In the genomic region with DNA sequence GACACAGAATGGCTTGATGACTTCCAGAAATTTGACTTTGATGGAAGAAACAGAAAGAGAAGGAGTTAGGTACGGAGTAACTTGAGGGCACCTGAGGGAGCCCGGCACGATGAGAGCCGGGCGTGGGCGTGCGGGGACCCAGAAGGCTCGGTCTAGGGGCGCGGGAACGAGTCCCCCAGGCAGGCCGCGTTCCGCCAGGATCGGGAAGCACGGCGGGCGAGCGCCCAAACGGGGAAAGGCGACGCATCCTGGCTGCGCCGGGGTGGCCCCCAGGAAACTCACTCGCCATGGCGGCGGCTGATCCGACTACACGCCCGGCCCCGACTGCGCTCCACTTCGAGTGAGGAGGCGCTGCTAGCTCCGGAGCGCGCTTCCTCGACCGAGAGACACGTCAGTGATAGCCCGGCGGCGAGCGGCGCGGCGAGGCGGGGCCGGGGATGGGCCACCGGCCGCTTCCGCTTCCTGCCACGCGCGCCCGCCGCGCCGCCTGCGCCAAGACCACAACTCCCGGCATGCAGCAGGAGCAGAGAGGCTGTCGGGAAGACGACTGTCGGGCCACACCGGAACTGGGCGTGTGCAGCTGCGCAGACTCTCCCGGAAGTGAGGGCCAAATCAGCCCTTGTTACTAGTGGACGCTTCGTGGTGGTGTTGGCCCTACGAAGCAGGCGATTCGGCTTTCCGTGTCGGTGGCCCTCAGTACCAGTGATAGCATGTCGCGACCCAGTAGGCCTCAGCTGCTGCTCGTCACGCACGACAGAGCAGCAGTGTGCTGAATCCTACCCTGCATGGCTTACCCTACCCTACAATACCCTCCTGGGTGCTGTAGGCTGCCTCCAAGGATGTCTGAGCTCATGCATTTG, we compare ENCODE assay signal across 8 mouse cellular contexts. TPM values are rescaled to one million over a fixed set of nuclear protein-coding genes. Genes with fewer than 3 reads are reported as not detected.
DNase-seq lines count a peak whose midpoint lies in the region; ATAC-seq and TF ChIP-seq lines count a peak whose summit lies in the region.

TSS of gene Sec61a1 (minus strand) at position 502 of the 860 bp plus-strand sequence.

- peaks cover 3% of the 10 kb centered on the region; the same call in 1 of the 2 replicates for H3K27me3 ChIP-seq in E14TG2a.4 (ENCODE audit: insufficient read depth, low read length)
- peaks cover 3% of the 10 kb centered on the region; the same call in 1 of the 2 replicates for H3K27me3 ChIP-seq in forebrain, embryonic 12.5 days
- no peaks in the 10 kb centered on the region for H3K27me3 ChIP-seq in heart, postnatal 0 days (ENCODE audit: control insufficient read depth, insufficient read depth, low read length)
- H3K27me3 ChIP-seq in liver, embryonic 16.5 days (ENCODE audit: control insufficient read depth, insufficient read depth, low read depth, low read length), result no peaks in the 10 kb centered on the region
- H3K27me3 ChIP-seq in neural tube, embryonic 13.5 days, result no peaks in the 10 kb centered on the region
- no peaks in the 10 kb centered on the region for H3K27me3 ChIP-seq in testis, adult 2 months (ENCODE audit: control insufficient read depth, insufficient read depth, low read length)

- H3K4me2 ChIP-seq in forebrain, embryonic 12.5 days, result peak within 1 kb of the TSS; percentile 79
- peak within 1 kb of the TSS; percentile 86 for H3K4me2 ChIP-seq in heart, postnatal 0 days (ENCODE audit: low read depth, low read length)
- peak within 1 kb of the TSS; percentile 99 for H3K4me2 ChIP-seq in liver, embryonic 16.5 days (ENCODE audit: low read depth, low read length)
- peak within 1 kb of the TSS; percentile 95 for H3K4me2 ChIP-seq in neural tube, embryonic 13.5 days

- WGBS in forebrain, embryonic 12.5 days, result under 1% methylated on average over 80 of the region's 80 CpGs
- WGBS in heart, postnatal 0 days, result under 1% methylated on average over 79 of the region's 80 CpGs
- WGBS in liver, embryonic 16.5 days (ENCODE audit: insufficient replicate concordance), result under 1% methylated on average over 80 of the region's 80 CpGs
- WGBS in neural tube, embryonic 13.5 days, result under 1% methylated on average over 79 of the region's 80 CpGs

- peak within 1 kb of the TSS; percentile 81 for H3K27ac ChIP-seq in forebrain, embryonic 12.5 days
- peak within 1 kb of the TSS; percentile 87 for H3K27ac ChIP-seq in heart, postnatal 0 days (ENCODE audit: low read depth)
- H3K27ac ChIP-seq in liver, embryonic 16.5 days (ENCODE audit: low read length), result peak within 1 kb of the TSS; percentile 93
- H3K27ac ChIP-seq in neural tube, embryonic 13.5 days (replicated peaks), result peak within 1 kb of the TSS; percentile 93
- H3K27ac ChIP-seq in testis, adult 2 months (ENCODE audit: control insufficient read depth, insufficient read depth, low read depth, low read length), result peak within 1 kb of the TSS; percentile 97

- H3K4me1 ChIP-seq in E14TG2a.4 (replicated peaks; ENCODE audit: low read depth, low read length), result peaks cover 36% of the 10 kb centered on the region
- peaks cover 25% of the 10 kb centered on the region for H3K4me1 ChIP-seq in forebrain, embryonic 12.5 days
- peaks cover 29% of the 10 kb centered on the region for H3K4me1 ChIP-seq in heart, postnatal 0 days (ENCODE audit: control insufficient read depth, insufficient read depth)
- H3K4me1 ChIP-seq in liver, embryonic 16.5 days (ENCODE audit: control insufficient read depth, low read depth, low read length), result peaks cover 17% of the 10 kb centered on the region
- H3K4me1 ChIP-seq in neural tube, embryonic 13.5 days (replicated peaks), result peaks cover 33% of the 10 kb centered on the region
- H3K4me1 ChIP-seq in testis, adult 2 months (ENCODE audit: control insufficient read depth, insufficient read depth, low read length), result peaks cover 6% of the 10 kb centered on the region

- peak; percentile 98 for TF ChIP-seq POLR2A in testis, adult 2 months (IDR thresholded peaks at IDR 0.05; ENCODE audit: control insufficient read depth, low read depth, low read length)

- peak; percentile 92 for DNase-seq in c-Kit-positive CD71-positive TER-119-positive erythroid progenitor cells, embryonic 14.5 days (ENCODE audit: low spot score)
- peak; percentile 98 for DNase-seq in heart, postnatal 0 days (ENCODE audit: low spot score)
- DNase-seq in kidney, postnatal 4 days, result peak; percentile 94 to 97

- peak within 1 kb of the TSS; percentile 100 for H3K4me3 ChIP-seq in E14TG2a.4 (replicated peaks; ENCODE audit: low read length)
- peak within 1 kb of the TSS; percentile 88 for H3K4me3 ChIP-seq in forebrain, embryonic 12.5 days (replicated peaks)
- peak within 1 kb of the TSS; percentile 97 for H3K4me3 ChIP-seq in heart, postnatal 0 days (ENCODE audit: low read depth, low read length)
- peak within 1 kb of the TSS; percentile 94 for H3K4me3 ChIP-seq in liver, embryonic 16.5 days (ENCODE audit: low read depth, low read length)
- H3K4me3 ChIP-seq in neural tube, embryonic 13.5 days, result peak within 1 kb of the TSS; percentile 96
- peak within 1 kb of the TSS; percentile 100 for H3K4me3 ChIP-seq in testis, adult 2 months (ENCODE audit: control insufficient read depth, low read depth, low read length)

- TF ChIP-seq CTCF in E14TG2a.4 (conservative IDR thresholded peaks at IDR 0.05; ENCODE audit: low read length), result no peak
- TF ChIP-seq CTCF in heart, postnatal 0 days (IDR thresholded peaks at IDR 0.05; ENCODE audit: low read depth), result no peak
- TF ChIP-seq CTCF in testis, adult 2 months (IDR thresholded peaks at IDR 0.05; ENCODE audit: control insufficient read depth, insufficient read depth, insufficient replicate concordance, low read depth, low read length), result no peak

- ATAC-seq in forebrain, embryonic 12.5 days (ENCODE audit: low FRiP score), result peak; percentile 98
- peak; percentile 96 for ATAC-seq in heart, postnatal 0 days (ENCODE audit: insufficient read depth, low read depth)
- ATAC-seq in liver, embryonic 16.5 days (ENCODE audit: low read depth), result peak; percentile 96
- ATAC-seq in neural tube, embryonic 13.5 days (ENCODE audit: low read depth), result peak; percentile 98

- no peaks in the 10 kb centered on the region for H3K9me3 ChIP-seq in E14TG2a.4 (ENCODE audit: low read length)
- no peaks in the 10 kb centered on the region for H3K9me3 ChIP-seq in forebrain, embryonic 12.5 days
- H3K9me3 ChIP-seq in heart, postnatal 0 days (replicated peaks; ENCODE audit: control insufficient read depth, low read length), result no peaks in the 10 kb centered on the region
- no peaks in the 10 kb centered on the region for H3K9me3 ChIP-seq in liver, embryonic 16.5 days (replicated peaks; ENCODE audit: control insufficient read depth, low read length)
- no peaks in the 10 kb centered on the region for H3K9me3 ChIP-seq in neural tube, embryonic 13.5 days

- H3K36me3 ChIP-seq in E14TG2a.4 (ENCODE audit: insufficient read depth, low read length), result peaks cover 36% of the 10 kb centered on the region
- H3K36me3 ChIP-seq in forebrain, embryonic 12.5 days (replicated peaks), result peaks cover 31% of the 10 kb centered on the region
- H3K36me3 ChIP-seq in heart, postnatal 0 days (replicated peaks; ENCODE audit: control insufficient read depth, insufficient read depth, low read length), result peaks cover 26% of the 10 kb centered on the region
- H3K36me3 ChIP-seq in liver, embryonic 16.5 days (ENCODE audit: control insufficient read depth, insufficient read depth), result peaks cover 24% of the 10 kb centered on the region
- H3K36me3 ChIP-seq in neural tube, embryonic 13.5 days, result peaks cover 26% of the 10 kb centered on the region
- peaks cover 2% of the 10 kb centered on the region for H3K36me3 ChIP-seq in testis, adult 2 months (ENCODE audit: control insufficient read depth, insufficient read depth, low read length)

- TF ChIP-seq EP300 in heart, postnatal 0 days (IDR thresholded peaks at IDR 0.05; ENCODE audit: low read depth), result 0 out of 2 replicates have a peak, but pooled peaks have one; percentile 63

- peak within 1 kb of the TSS; percentile 95 for H3K9ac ChIP-seq in forebrain, embryonic 12.5 days
- peak within 1 kb of the TSS; percentile 96 for H3K9ac ChIP-seq in heart, postnatal 0 days (replicated peaks; ENCODE audit: low read depth, low read length)
- H3K9ac ChIP-seq in liver, embryonic 16.5 days (ENCODE audit: low read depth, low read length), result peak within 1 kb of the TSS; percentile 98
- H3K9ac ChIP-seq in neural tube, embryonic 13.5 days, result peak within 1 kb of the TSS; percentile 92

RNA-seq across cellular contexts. Expression of gene Sec61a1, which starts in this region (rescaled TPM):
- 185 and 192 TPM in 2 replicates for polyA plus RNA-seq in forebrain, embryonic 12.5 days (2016; fragmentation: Nextera tagmentation; extraction: Ambion mirVana)
- total RNA-seq in heart, postnatal 0 days (2014; rRNA removed; ENCODE audit: low replicate concordance), result 131 and 172 TPM in 2 replicates
- polyA plus RNA-seq in heart, postnatal 0 days (2015; fragmentation: Nextera tagmentation; extraction: Ambion mirVana), result 85.9 and 88.0 TPM in 2 replicates
- 132 and 138 TPM in 2 replicates for polyA plus RNA-seq in liver, embryonic 16.5 days (2015; fragmentation: Nextera tagmentation; extraction: Ambion mirVana)
- polyA plus RNA-seq in neural tube, embryonic 13.5 days (2015; fragmentation: Nextera tagmentation; extraction: Ambion mirVana), result 164 and 173 TPM in 2 replicates
- polyA plus RNA-seq in testis, adult 2 months (2012; rRNA removed), result 250 and 263 TPM in 2 replicates

Comparison
In these comparisons a context has a peak if more than half of its experiments do, and no peak if none do; other contexts are left out.
1. Peak in every context shown above with its lines: DNase-seq, ATAC-seq, H3K4me3 ChIP-seq and H3K27ac ChIP-seq.